Mouse (Mus musculus) G1E-ER4 (cell line): ENCODE results near the gene Dnah2. TPM values are rescaled to one million over a fixed set of nuclear protein-coding genes. Genes with fewer than 3 reads are reported as not detected.

Experiments
- GATA1 ChIP-seq: IDR thresholded peaks from one replicate; pipeline ENCODE4 v1.8.0; 2012; ENCODE audit warnings: low read length, inconsistent platforms
- polyA plus RNA-seq: library from polyadenylated mRNA; stranded (reverse); fragments of >175 nt; gene quantifications from 2 replicates; pipeline ENCODE4 v1.2.3, GENCODE M21; 2012

The Dnah2 gene
- 0.01 and 0.02 TPM in 2 replicates for polyA plus RNA-seq

- TF ChIP-seq GATA1 = no peak
Observed at GRCm38 (mm10) chr11:69549060-69549656, at the start of gene Dnah2. Dnah2 (minus strand) TSS chr11:69549110.

- TF ChIP-seq GATA1 = no peak
Observed at GRCm38 (mm10) chr11:69594853-69595252, 45.9 kb upstream of the Dnah2 start.

DNA sequence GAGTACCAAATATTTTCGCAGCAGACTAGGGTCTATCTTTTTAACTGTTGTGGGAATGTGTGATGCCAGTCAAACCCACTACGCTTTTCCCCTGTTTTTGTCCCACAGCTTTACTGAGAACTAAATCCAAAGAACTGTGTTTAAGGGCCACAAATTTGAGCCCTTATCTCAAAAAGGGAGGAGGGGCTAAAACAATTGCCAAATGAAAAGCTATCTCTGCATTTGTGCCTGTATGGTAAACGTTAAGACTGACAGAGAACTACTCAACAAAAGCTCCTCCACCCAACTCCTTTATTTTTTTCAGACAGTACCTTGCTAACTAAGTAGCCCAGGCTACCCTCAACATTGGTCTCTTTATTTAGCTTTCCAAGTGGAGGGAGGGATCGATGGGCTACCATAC lies 43.9 kb upstream of the Dnah2 start:
- no peak for TF ChIP-seq GATA1

DNA sequence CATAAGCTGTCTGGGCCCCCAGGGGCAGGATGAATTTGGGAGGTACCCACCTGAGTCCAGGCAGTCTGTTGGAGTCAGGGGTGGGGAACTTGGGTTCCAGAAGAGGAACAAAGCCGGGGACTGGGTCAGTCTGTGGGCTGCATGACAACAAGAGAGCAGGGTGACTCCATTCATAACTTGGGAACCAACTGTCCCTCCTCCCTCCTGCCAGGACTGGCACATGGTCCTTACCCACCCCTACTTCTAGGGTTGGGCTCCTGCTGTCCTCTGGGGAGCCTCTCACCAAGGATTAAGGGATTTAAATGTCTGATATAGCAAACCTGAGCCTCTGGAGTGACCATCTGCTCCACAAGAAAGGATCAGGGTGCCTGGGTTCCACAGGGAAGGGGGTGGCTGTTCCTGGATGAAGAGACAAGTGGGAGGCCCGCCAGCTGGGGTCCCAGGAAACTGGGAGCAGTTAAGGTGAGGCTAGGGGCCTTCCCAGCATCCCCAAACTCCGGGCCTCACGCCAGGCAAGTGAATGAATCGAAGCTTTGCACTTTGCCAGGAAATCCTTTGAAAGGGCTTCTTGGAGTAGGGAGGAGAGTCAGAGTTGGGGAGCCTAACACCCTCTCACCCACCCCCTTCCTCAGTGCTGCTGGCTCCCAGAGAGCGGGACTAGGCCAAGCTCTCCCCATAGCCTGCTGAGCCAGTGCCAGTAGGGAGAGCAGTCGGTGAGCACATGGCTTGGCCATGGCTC lies 43.2 kb upstream of the Dnah2 start:
- no peak for TF ChIP-seq GATA1

DNA sequence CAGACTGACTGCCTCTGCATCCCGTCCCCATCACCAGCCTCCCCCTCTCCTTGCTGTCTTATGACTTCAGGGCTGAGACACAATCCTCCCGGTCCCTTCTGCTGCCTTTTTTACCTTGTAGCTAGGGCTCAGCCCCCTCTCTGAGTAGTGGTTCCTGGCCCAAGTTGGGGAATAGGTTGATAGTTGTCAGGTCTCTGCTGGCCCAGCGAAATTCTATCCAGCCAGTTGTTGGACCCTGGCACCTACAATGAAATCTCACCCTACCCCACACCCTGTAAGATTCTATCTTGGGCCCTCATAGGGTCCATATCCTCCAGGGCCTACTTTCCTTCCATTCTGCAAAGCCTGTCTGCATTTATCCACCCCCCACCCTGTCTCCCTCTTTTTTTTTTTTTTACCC lies 42.5 kb upstream of the Dnah2 start:
- no peak for TF ChIP-seq GATA1

GRCm38 (mm10) chr11:69590622-69591021 lies 41.7 kb upstream of the Dnah2 start:
- TF ChIP-seq GATA1 = no peak

DNA sequence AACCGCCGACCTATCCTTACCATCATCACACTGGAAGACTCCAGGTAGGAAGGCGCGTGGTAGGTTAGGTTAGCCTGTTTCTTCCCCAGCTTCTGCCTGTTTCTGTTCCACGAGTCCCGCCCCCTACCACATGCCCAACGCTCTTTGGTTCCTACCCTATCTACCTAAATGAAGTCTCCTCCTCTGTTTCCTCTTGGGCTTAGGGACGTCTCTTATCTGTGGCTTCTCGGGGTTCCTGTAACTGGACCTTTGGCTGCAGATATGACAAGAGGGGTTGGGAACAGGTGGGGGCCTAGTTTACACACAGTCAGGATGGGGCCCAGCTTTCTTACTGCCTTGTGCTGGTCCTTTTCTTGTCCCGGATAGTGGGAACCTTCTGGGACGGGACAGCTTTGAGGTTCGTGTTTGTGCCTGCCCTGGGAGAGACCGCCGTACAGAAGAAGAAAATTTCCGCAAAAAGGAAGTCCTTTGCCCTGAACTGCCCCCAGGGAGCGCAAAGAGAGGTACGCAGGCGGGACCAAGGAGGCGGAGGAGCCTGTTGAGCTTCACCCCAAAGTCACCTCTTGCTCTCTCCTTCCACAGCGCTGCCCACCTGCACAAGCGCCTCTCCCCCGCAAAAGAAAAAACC lies 40.4 kb upstream of the Dnah2 start:
- peak; percentile 69 for TF ChIP-seq GATA1

- peak; percentile 67 for TF ChIP-seq GATA1
Observed at GRCm38 (mm10) chr11:69585718-69586325, 36.9 kb upstream of the Dnah2 start.

DNA sequence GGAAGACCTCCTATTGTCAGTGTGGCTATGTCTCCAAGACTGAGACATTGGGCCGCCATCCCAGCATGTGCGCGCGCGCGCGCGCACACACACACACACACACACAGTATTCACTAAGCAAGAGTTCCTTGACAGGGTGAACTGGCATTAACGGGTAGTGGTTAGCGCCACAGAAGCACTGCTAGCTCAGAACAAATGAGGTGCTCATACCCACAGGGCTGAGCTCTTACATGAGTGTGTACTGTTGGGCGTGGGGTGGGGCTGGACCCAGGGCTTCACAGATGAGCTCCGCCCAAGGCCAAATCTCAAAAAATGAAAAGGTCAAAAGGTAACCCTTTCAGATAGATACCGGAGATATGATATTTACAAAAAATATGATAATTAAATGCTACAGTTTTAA lies 36.0 kb upstream of the Dnah2 start:
- no peak for TF ChIP-seq GATA1

GRCm38 (mm10) chr11:69584008-69584407 lies 35.1 kb upstream of the Dnah2 start:
- no peak for TF ChIP-seq GATA1

GRCm38 (mm10) chr11:69582230-69582805 lies 33.4 kb upstream of the Dnah2 start:
- no peak for TF ChIP-seq GATA1

GRCm38 (mm10) chr11:69581814-69582213 lies 32.9 kb upstream of the Dnah2 start:
- TF ChIP-seq GATA1 = no peak

DNA sequence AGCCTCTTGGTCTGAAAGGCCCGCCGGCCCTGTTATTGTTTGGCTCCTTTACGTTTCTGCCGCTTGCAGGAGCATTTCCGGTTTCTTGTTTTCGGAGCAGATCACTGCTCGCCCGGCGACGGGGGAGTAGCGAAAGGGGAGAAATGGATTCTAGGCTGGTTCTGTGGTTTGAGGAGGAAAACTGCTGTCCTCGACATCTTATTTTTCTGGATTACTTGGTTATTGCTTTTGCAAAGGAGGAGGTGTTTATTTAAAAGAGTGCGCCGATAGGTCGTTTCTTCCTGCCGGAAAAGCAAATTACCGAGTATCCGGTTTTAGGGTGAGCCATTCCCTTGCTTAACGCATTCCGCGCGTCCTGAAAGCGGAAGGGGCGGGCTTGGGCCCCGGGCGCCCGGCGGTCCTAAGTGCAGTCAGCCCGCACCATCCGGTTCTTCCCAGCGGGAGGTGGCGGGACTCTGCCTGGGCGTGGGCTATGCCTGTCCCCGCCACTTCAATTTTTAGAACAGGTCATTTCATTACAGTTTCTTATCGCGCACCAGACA lies 32.3 kb upstream of the Dnah2 start:
- no peak for TF ChIP-seq GATA1

GRCm38 (mm10) chr11:69580572-69581146 lies 31.7 kb upstream of the Dnah2 start:
- no peak for TF ChIP-seq GATA1

DNA sequence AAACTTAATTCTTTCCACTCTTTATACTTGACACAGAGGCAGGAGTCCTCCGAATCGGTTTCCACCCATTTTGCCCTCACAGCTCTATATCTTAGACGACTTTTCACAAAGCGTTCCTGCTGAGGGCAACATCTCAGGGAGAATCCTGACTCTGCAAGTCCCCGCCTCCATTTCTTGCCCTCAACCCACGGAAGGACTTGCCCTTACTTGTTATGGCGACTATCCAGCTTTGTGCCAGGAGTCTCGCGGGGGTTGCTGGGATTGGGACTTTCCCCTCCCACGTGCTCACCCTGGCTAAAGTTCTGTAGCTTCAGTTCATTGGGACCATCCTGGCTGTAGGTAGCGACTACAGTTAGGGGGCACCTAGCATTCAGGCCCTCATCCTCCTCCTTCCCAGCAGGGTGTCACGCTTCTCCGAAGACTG lies 31.2 kb upstream of the Dnah2 start, which contains the start of the genes Wrap53 and Trp53:
TSS of gene Wrap53 (minus strand) at position 165 of the 424 bp plus-strand sequence.
TSS of gene Trp53 (plus strand) at position 269 of the 424 bp plus-strand sequence.
- TF ChIP-seq GATA1 = no peak
